ENCODE assay signal across 19 mouse cellular contexts in genomic region chr5:21712127-21712715, GRCm38 (mm10). TPM values are rescaled to one million over a fixed set of nuclear protein-coding genes. Genes with fewer than 3 reads are reported as not detected.
DNase-seq lines count a peak whose midpoint lies in the region; ATAC-seq lines count a peak whose summit lies in the region.
"Had no signal": no experiment of that assay in that cellular context is flagged by ENCODE, and none has a peak within 500 bp of the region (broad histone marks: within the 10 kb centered on the region; RNA-seq: fewer than 3 reads in every experiment).

No protein-coding gene starts in this region.

- H3K27me3 ChIP-seq in midbrain, embryonic 10.5 days (ENCODE audit: low read depth, poor library complexity, severe bottlenecking), result no peaks in the 10 kb centered on the region
- no peaks in the 10 kb centered on the region for H3K27me3 ChIP-seq in midbrain, embryonic 16.5 days (ENCODE audit: control insufficient read depth, insufficient read depth, low read depth, low read length)
- H3K27me3 ChIP-seq: lung, embryonic 15.5 days had no signal

- peaks cover 3% of the 10 kb centered on the region for H3K4me1 ChIP-seq in midbrain, embryonic 10.5 days
- no peaks in the 10 kb centered on the region for H3K4me1 ChIP-seq in midbrain, embryonic 16.5 days (ENCODE audit: control insufficient read depth, insufficient read depth, low read length)
- H3K4me1 ChIP-seq: limb, embryonic 10.5 days; liver, embryonic 12.5 days; lung, embryonic 15.5 days had no signal

- WGBS in midbrain, embryonic 10.5 days, result 77% methylated on average over 13 of the region's 13 CpGs
- WGBS in midbrain, embryonic 16.5 days, result 71% methylated on average over 13 of the region's 13 CpGs

- H3K4me2 ChIP-seq in midbrain, embryonic 16.5 days (ENCODE audit: low read length), result no peak overlapping the region
- H3K4me2 ChIP-seq: heart, embryonic 11.5 days; liver, embryonic 12.5 days; lung, embryonic 15.5 days had no signal

- H3K27ac ChIP-seq in midbrain, embryonic 10.5 days (replicated peaks), result peak overlapping the region; percentile 33; the same call in 1 of the 2 replicates
- no peak overlapping the region for H3K27ac ChIP-seq in midbrain, embryonic 16.5 days (ENCODE audit: low read length)
- H3K27ac ChIP-seq: limb, embryonic 10.5 days; liver, embryonic 12.5 days; lung, embryonic 15.5 days had no signal

- no peaks in the 10 kb centered on the region for H3K9me3 ChIP-seq in midbrain, embryonic 10.5 days (replicated peaks)
- no peaks in the 10 kb centered on the region for H3K9me3 ChIP-seq in midbrain, embryonic 16.5 days (replicated peaks; ENCODE audit: control insufficient read depth, low read length, poor library complexity, severe bottlenecking)
- H3K9me3 ChIP-seq: limb, embryonic 10.5 days; liver, embryonic 12.5 days; lung, embryonic 15.5 days had no signal

- DNase-seq in frontal cortex, postnatal 36 days (ENCODE audit: low spot score in 2 of 2), result no peak
- no peak for DNase-seq in midbrain, embryonic 10.5 days (ENCODE audit: low spot score)
- DNase-seq in ZHBTc4 (ENCODE audit: low read depth, low spot score), result peak; percentile 42
- DNase-seq in mesoderm, embryonic 11.5 days (ENCODE audit: low read depth, low spot score), result peak; percentile 27
- no peak for DNase-seq in layer of hippocampus, adult 11-12 months (ENCODE audit: low spot score)
- no peak for DNase-seq in lung, postnatal 14 days
- DNase-seq: cerebellum, adult 2 months; forebrain, postnatal 0 days; gastrocnemius, postnatal 14 days; kidney, adult 18-20 months; thymus, postnatal 36 days had no signal

- peak; percentile 72 for ATAC-seq in frontal cortex, adult (ENCODE audit: low TSS enrichment)
- ATAC-seq in midbrain, embryonic 16.5 days, result no peak
- ATAC-seq: forebrain, postnatal 0 days; hindbrain, embryonic 16.5 days; liver, embryonic 12.5 days had no signal

- no peak overlapping the region for H3K9ac ChIP-seq in midbrain, embryonic 16.5 days (ENCODE audit: low read depth, low read length)
- H3K9ac ChIP-seq: forebrain, postnatal 0 days; liver, embryonic 12.5 days; lung, embryonic 15.5 days had no signal

- no peaks in the 10 kb centered on the region for H3K36me3 ChIP-seq in midbrain, embryonic 10.5 days
- H3K36me3 ChIP-seq in midbrain, embryonic 16.5 days (ENCODE audit: control insufficient read depth, insufficient read depth, low read length), result no peaks in the 10 kb centered on the region
- H3K36me3 ChIP-seq: limb, embryonic 10.5 days; liver, embryonic 12.5 days; lung, embryonic 15.5 days had no signal

- no peak overlapping the region for H3K4me3 ChIP-seq in midbrain, embryonic 10.5 days
- no peak overlapping the region for H3K4me3 ChIP-seq in midbrain, embryonic 16.5 days (ENCODE audit: low read depth, low read length)
- H3K4me3 ChIP-seq: erythroblast, embryonic 14.5 days; limb, embryonic 10.5 days; liver, embryonic 12.5 days; lung, embryonic 15.5 days had no signal

RNA-seq across cellular contexts. Expression of gene Napepld, which starts 11.0 kb away (rescaled TPM):
- 10.4 and 14.8 TPM in 2 replicates for polyA plus RNA-seq in midbrain, embryonic 10.5 days (2016; fragmentation: Nextera tagmentation; extraction: Ambion mirVana)
- 2.6 and 2.7 TPM in 2 replicates for polyA plus RNA-seq in midbrain, embryonic 16.5 days (2015; fragmentation: Nextera tagmentation; extraction: Ambion mirVana)

RNA-seq across cellular contexts. Expression of gene Pmpcb, which starts 24.7 kb away (rescaled TPM):
- polyA plus RNA-seq in midbrain, embryonic 10.5 days (2016; fragmentation: Nextera tagmentation; extraction: Ambion mirVana), result 87.0 and 88.6 TPM in 2 replicates
- 68.8 and 72.4 TPM in 2 replicates for polyA plus RNA-seq in midbrain, embryonic 16.5 days (2015; fragmentation: Nextera tagmentation; extraction: Ambion mirVana)

Comparison
In these comparisons a context has a peak if more than half of its experiments do, and no peak if none do; other contexts are left out.
1. DNase-seq: peak in ZHBTc4 (single experiment) and mesoderm, embryonic 11.5 days (single experiment); none in frontal cortex, postnatal 36 days (0 of 2), midbrain, embryonic 10.5 days (single experiment), layer of hippocampus, adult 11-12 months (single experiment) and lung, postnatal 14 days (single experiment).